Mouse (Mus musculus) CD4-positive, CD25-positive, alpha-beta regulatory T cell, adult 4 months (primary cell): ENCODE measurements at regions not wholly inside any gene's neighbourhood (a gene's known extent, or its start where the extent isn't known, plus 50 kb on each side); places are given as distances from the start of the nearest gene placed in this dataset.

Source experiments
- ATAC-seq: one replicate; pipeline ENCODE4 v1.8.0; 2017

GRCm38 (mm10) chr6:103312935-103313334 is 197.5 kb upstream of the Chl1 start:
- ATAC-seq, result no peak

- no peak for ATAC-seq
Observed at GRCm38 (mm10) chr6:103318081-103318480, 192.3 kb upstream of the Chl1 start.

GRCm38 (mm10) chr6:103318677-103319359 is 191.6 kb upstream of the Chl1 start:
- ATAC-seq, result no peak

GRCm38 (mm10) chr6:103319964-103320363 is 190.4 kb upstream of the Chl1 start:
- ATAC-seq, result no peak

GRCm38 (mm10) chr6:103320550-103320949 is 189.8 kb upstream of the Chl1 start:
- ATAC-seq, result no peak

GRCm38 (mm10) chr6:103321058-103321457 is 189.3 kb upstream of the Chl1 start:
- ATAC-seq, result no peak

- no peak for ATAC-seq
Observed at GRCm38 (mm10) chr6:103322442-103322841, 187.9 kb upstream of the Chl1 start.

GRCm38 (mm10) chr6:103335683-103336082 is 174.7 kb upstream of the Chl1 start:
- ATAC-seq, result no peak

GRCm38 (mm10) chr6:103339961-103340732 is 170.2 kb upstream of the Chl1 start:
- peak; percentile 79 for ATAC-seq

- ATAC-seq, result no peak
Observed at GRCm38 (mm10) chr6:103343515-103343914, 166.9 kb upstream of the Chl1 start.

- no peak for ATAC-seq
Observed at GRCm38 (mm10) chr6:103344413-103344812, 166.0 kb upstream of the Chl1 start.

- ATAC-seq, result no peak
Observed at GRCm38 (mm10) chr6:103345195-103345594, 165.2 kb upstream of the Chl1 start.

GRCm38 (mm10) chr6:103352405-103353124 is 157.8 kb upstream of the Chl1 start:
- ATAC-seq, result no peak

GRCm38 (mm10) chr6:103353346-103353745 is 157.0 kb upstream of the Chl1 start:
- no peak for ATAC-seq

GRCm38 (mm10) chr6:103366782-103367491 is 143.4 kb upstream of the Chl1 start:
- ATAC-seq, result no peak

GRCm38 (mm10) chr6:103374956-103375355 is 135.4 kb upstream of the Chl1 start:
- no peak for ATAC-seq

GRCm38 (mm10) chr6:103377277-103377676 is 133.1 kb upstream of the Chl1 start:
- no peak for ATAC-seq

GRCm38 (mm10) chr6:103378047-103378446 is 132.3 kb upstream of the Chl1 start:
- ATAC-seq, result no peak

- ATAC-seq, result no peak
Observed at GRCm38 (mm10) chr6:103381030-103381429, 129.4 kb upstream of the Chl1 start.

- ATAC-seq, result no peak
Observed at GRCm38 (mm10) chr6:103381930-103382329, 128.5 kb upstream of the Chl1 start.

- ATAC-seq, result no peak
Observed at GRCm38 (mm10) chr6:103386591-103386990, 123.8 kb upstream of the Chl1 start.

- no peak for ATAC-seq
Observed at GRCm38 (mm10) chr6:103405961-103406360, 104.4 kb upstream of the Chl1 start.

- no peak for ATAC-seq
Observed at GRCm38 (mm10) chr6:103414888-103415287, 95.5 kb upstream of the Chl1 start.
